Comparison of ENCODE assay signal across 8 mouse cellular contexts in genomic region chr14:122981831-122982485, GRCm38 (mm10). TPM values are rescaled to one million over a fixed set of nuclear protein-coding genes. Genes with fewer than 3 reads are reported as not detected.
DNase-seq lines count a peak whose midpoint lies in the region; ATAC-seq lines count a peak whose summit lies in the region.

No protein-coding gene starts in this region.

- no peaks in the 10 kb centered on the region for H3K9me3 ChIP-seq in liver, embryonic 15.5 days (replicated peaks)

- H3K27ac ChIP-seq in liver, embryonic 15.5 days (replicated peaks) = no peak overlapping the region

- no peak for ATAC-seq in liver, embryonic 15.5 days (ENCODE audit: insufficient read depth)

- peak; percentile 26 to 40 for DNase-seq in cerebellum, postnatal 10 days
- no peak for DNase-seq in cerebellum, adult 9-11 months
- DNase-seq in thymus, postnatal 14 days = peak; percentile 12
- DNase-seq in thymus, adult 18-20 months = no peak
- no peak for DNase-seq in adrenal gland, postnatal 36 days
- DNase-seq in gastrocnemius, postnatal 4 days (ENCODE audit: low spot score in 2 of 2) = no peak
- DNase-seq in right cerebral cortex, postnatal 10 days (ENCODE audit: low spot score in 2 of 2) = no peak

- peak overlapping the region; percentile 60; the same call in 1 of the 2 replicates for H3K9ac ChIP-seq in liver, embryonic 15.5 days

- WGBS in liver, embryonic 15.5 days (ENCODE audit: insufficient replicate concordance) = 49% methylated on average over 8 of the region's 8 CpGs

- H3K27me3 ChIP-seq in liver, embryonic 15.5 days = peaks cover 20% of the 10 kb centered on the region

- H3K4me2 ChIP-seq in liver, embryonic 15.5 days = peak overlapping the region; percentile 92

- H3K4me1 ChIP-seq in liver, embryonic 15.5 days (replicated peaks) = peaks cover 20% of the 10 kb centered on the region

- H3K36me3 ChIP-seq in liver, embryonic 15.5 days (replicated peaks) = no peaks in the 10 kb centered on the region

- H3K4me3 ChIP-seq in liver, embryonic 15.5 days (replicated peaks) = peak overlapping the region; percentile 67

RNA-seq across cellular contexts. Expression of gene Tmtc4, which starts 1.9 kb away (rescaled TPM):
- 2.4 and 2.6 TPM in 2 replicates for polyA plus RNA-seq in liver, embryonic 15.5 days (2015; fragmentation: Nextera tagmentation; extraction: Ambion mirVana)
- 10 to 100 TPM in 1 of 2 experiments, 1 to 10 TPM in 1; 9.1 to 21.6 TPM for total RNA-seq in adrenal gland, postnatal 36 days (2021)
- 10 to 100 TPM; 17.1 to 17.8 TPM for total RNA-seq in gastrocnemius, postnatal 4 days (2021)

Comparison
In these comparisons a context has a peak if more than half of its experiments do, and no peak if none do; other contexts are left out.
1. DNase-seq: peak in cerebellum, postnatal 10 days (2 of 2) and thymus, postnatal 14 days (single experiment); none in cerebellum, adult 9-11 months (single experiment), thymus, adult 18-20 months (0 of 2), adrenal gland, postnatal 36 days (0 of 2), gastrocnemius, postnatal 4 days (0 of 2) and right cerebral cortex, postnatal 10 days (0 of 2).